ENCODE assay signal across 8 mouse cellular contexts in genomic region chr10:76203798-76204283, GRCm38 (mm10). TPM values are rescaled to one million over a fixed set of nuclear protein-coding genes. Genes with fewer than 3 reads are reported as not detected.
DNase-seq lines count a peak whose midpoint lies in the region; ATAC-seq and TF ChIP-seq lines count a peak whose summit lies in the region.

No protein-coding gene starts in this region.

- ATAC-seq in heart, embryonic 12.5 days (ENCODE audit: insufficient number of reproducible peaks, low FRiP score): no peak
- no peak for ATAC-seq in kidney, postnatal 0 days (replicated peaks; ENCODE audit: low FRiP score, low read depth)
- no peak for ATAC-seq in erythroid progenitor cell, adult 5-6 weeks (replicated peaks; ENCODE audit: low FRiP score, poor library complexity, severe bottlenecking)

- H3K27ac ChIP-seq in heart, embryonic 12.5 days (ENCODE audit: poor library complexity, severe bottlenecking): no peak overlapping the region
- no peak overlapping the region for H3K27ac ChIP-seq in kidney, postnatal 0 days
- H3K27ac ChIP-seq in small intestine, adult 2 months (ENCODE audit: insufficient read depth, low read depth, low read length): no peak overlapping the region

- peak overlapping the region; percentile 80 for H3K4me2 ChIP-seq in heart, embryonic 12.5 days
- H3K4me2 ChIP-seq in kidney, postnatal 0 days (ENCODE audit: low read length): peak overlapping the region; percentile 59

- WGBS in heart, embryonic 12.5 days: 3% methylated on average over 18 of the region's 18 CpGs
- 26% methylated on average over 18 of the region's 18 CpGs for WGBS in kidney, postnatal 0 days
- 16% methylated on average over 18 of the region's 18 CpGs for WGBS in small intestine, adult 2 months

- peaks cover 26% of the 10 kb centered on the region for H3K36me3 ChIP-seq in heart, embryonic 12.5 days
- 0 out of 2 replicates have a peak, but pooled peaks cover 13% of the 10 kb centered on the region for H3K36me3 ChIP-seq in kidney, postnatal 0 days (ENCODE audit: insufficient read depth, low read length)
- 0 out of 2 replicates have a peak, but pooled peaks cover 1% of the 10 kb centered on the region for H3K36me3 ChIP-seq in small intestine, adult 2 months (ENCODE audit: control insufficient read depth, insufficient read depth, low read length)

- 0 out of 2 replicates have a peak, but pooled peaks cover 3% of the 10 kb centered on the region for H3K27me3 ChIP-seq in heart, embryonic 12.5 days (replicated peaks)
- no peaks in the 10 kb centered on the region for H3K27me3 ChIP-seq in kidney, postnatal 0 days (ENCODE audit: insufficient read depth, low read length)
- no peaks in the 10 kb centered on the region for H3K27me3 ChIP-seq in small intestine, adult 2 months (ENCODE audit: control insufficient read depth, insufficient read depth, low read length)

- peak overlapping the region; percentile 45 for H3K4me3 ChIP-seq in heart, embryonic 12.5 days
- H3K4me3 ChIP-seq in kidney, postnatal 0 days (replicated peaks; ENCODE audit: low read depth, low read length): peak overlapping the region; percentile 35
- H3K4me3 ChIP-seq in small intestine, adult 2 months (ENCODE audit: low read depth, low read length): peak overlapping the region; percentile 56

- H3K9me3 ChIP-seq in heart, embryonic 12.5 days (replicated peaks): no peaks in the 10 kb centered on the region
- H3K9me3 ChIP-seq in kidney, postnatal 0 days (replicated peaks; ENCODE audit: low read length): no peaks in the 10 kb centered on the region

- H3K9ac ChIP-seq in heart, embryonic 12.5 days: peak overlapping the region; percentile 62
- H3K9ac ChIP-seq in kidney, postnatal 0 days (ENCODE audit: low read depth, low read length): peak overlapping the region; percentile 44; the same call in 1 of the 2 replicates

- TF ChIP-seq CTCF in kidney, postnatal 0 days (IDR thresholded peaks at IDR 0.05; ENCODE audit: low read depth): peak; percentile 57
- peak; percentile 22; the same call in 1 of the 2 replicates for TF ChIP-seq CTCF in small intestine, adult 2 months (IDR thresholded peaks at IDR 0.05; ENCODE audit: extremely low read depth, insufficient read length, insufficient replicate concordance, low read depth, low read length)

- TF ChIP-seq POLR2A in small intestine, adult 2 months (IDR thresholded peaks at IDR 0.05; ENCODE audit: low read depth, low read length): no peak

- H3K4me1 ChIP-seq in heart, embryonic 12.5 days (replicated peaks): 0 out of 2 replicates have a peak, but pooled peaks cover 4% of the 10 kb centered on the region
- no peaks in the 10 kb centered on the region for H3K4me1 ChIP-seq in kidney, postnatal 0 days (replicated peaks; ENCODE audit: insufficient read depth, low read length)
- no peaks in the 10 kb centered on the region; the same call in 1 of the 2 replicates for H3K4me1 ChIP-seq in small intestine, adult 2 months (ENCODE audit: control insufficient read depth, insufficient read depth, insufficient read length, low read length)

- DNase-seq in urinary bladder, postnatal 14 days (ENCODE audit: low spot score): peak; percentile 26
- no peak for DNase-seq in urinary bladder, adult 2 months (ENCODE audit: low spot score)
- DNase-seq in cerebellum, postnatal 14 days: peak; percentile 69 to 70
- DNase-seq in kidney, postnatal 0 days (ENCODE audit: low spot score): peak; percentile 61
- peak; percentile 37 for DNase-seq in lung, postnatal 14 days

RNA-seq across cellular contexts. Expression of gene Prmt2, which starts 33.8 kb away (rescaled TPM):
- polyA plus RNA-seq in urinary bladder, adult 2 months (2012; rRNA removed): 44.5 and 49.6 TPM in 2 replicates
- polyA plus RNA-seq in heart, embryonic 12.5 days (2016; fragmentation: Nextera tagmentation; extraction: Ambion mirVana): 53.4 and 56.0 TPM in 2 replicates
- 38.0 and 44.1 TPM in 2 replicates for polyA plus RNA-seq in kidney, postnatal 0 days (2015; fragmentation: Nextera tagmentation; extraction: Ambion mirVana)
- 13.2 and 24.2 TPM in 2 replicates for polyA plus RNA-seq in small intestine, adult 2 months (2012; rRNA removed)
- 2.2 TPM in 1 of 2 replicates, not detected in the other for total RNA-seq in erythroid progenitor cell, adult 5-6 weeks (2015; ENCODE audit: low replicate concordance)
- 0.77 TPM in 1 of 2 replicates, not detected in the other for total RNA-seq in erythroid progenitor cell, adult 5-6 weeks (2017; ENCODE audit: low replicate concordance)

RNA-seq across cellular contexts. Expression of gene S100b, which starts 49.8 kb away (rescaled TPM):
- 8.2 and 10.5 TPM in 2 replicates for polyA plus RNA-seq in urinary bladder, adult 2 months (2012; rRNA removed)
- polyA plus RNA-seq in heart, embryonic 12.5 days (2016; fragmentation: Nextera tagmentation; extraction: Ambion mirVana): 0.24 and 0.26 TPM in 2 replicates
- polyA plus RNA-seq in kidney, postnatal 0 days (2015; fragmentation: Nextera tagmentation; extraction: Ambion mirVana): 0.42 and 0.45 TPM in 2 replicates
- polyA plus RNA-seq in small intestine, adult 2 months (2012; rRNA removed): 0.50 and 0.66 TPM in 2 replicates
- total RNA-seq in erythroid progenitor cell, adult 5-6 weeks (2015; ENCODE audit: low replicate concordance): not detected in 2 replicates
- not detected in 2 replicates for total RNA-seq in erythroid progenitor cell, adult 5-6 weeks (2017; ENCODE audit: low replicate concordance)

RNA-seq across cellular contexts. Expression of gene Slc5a4a, which starts 56.6 kb away (rescaled TPM):
- polyA plus RNA-seq in urinary bladder, adult 2 months (2012; rRNA removed): not detected in 2 replicates
- polyA plus RNA-seq in heart, embryonic 12.5 days (2016; fragmentation: Nextera tagmentation; extraction: Ambion mirVana): not detected in 2 replicates
- not detected in 2 replicates for polyA plus RNA-seq in kidney, postnatal 0 days (2015; fragmentation: Nextera tagmentation; extraction: Ambion mirVana)
- 4.6 and 51.9 TPM in 2 replicates for polyA plus RNA-seq in small intestine, adult 2 months (2012; rRNA removed)
- total RNA-seq in erythroid progenitor cell, adult 5-6 weeks (2015; ENCODE audit: low replicate concordance): not detected in 2 replicates
- not detected in 2 replicates for total RNA-seq in erythroid progenitor cell, adult 5-6 weeks (2017; ENCODE audit: low replicate concordance)
